Mouse (Mus musculus): ENCODE measurements around the gene Hoxa3. TPM values are rescaled to one million over a fixed set of nuclear protein-coding genes. Genes with fewer than 3 reads are reported as not detected.

Hoxa3 gene
- polyA plus RNA-seq, 1 experiment from 2014 or later, result 13.3 TPM

DNA sequence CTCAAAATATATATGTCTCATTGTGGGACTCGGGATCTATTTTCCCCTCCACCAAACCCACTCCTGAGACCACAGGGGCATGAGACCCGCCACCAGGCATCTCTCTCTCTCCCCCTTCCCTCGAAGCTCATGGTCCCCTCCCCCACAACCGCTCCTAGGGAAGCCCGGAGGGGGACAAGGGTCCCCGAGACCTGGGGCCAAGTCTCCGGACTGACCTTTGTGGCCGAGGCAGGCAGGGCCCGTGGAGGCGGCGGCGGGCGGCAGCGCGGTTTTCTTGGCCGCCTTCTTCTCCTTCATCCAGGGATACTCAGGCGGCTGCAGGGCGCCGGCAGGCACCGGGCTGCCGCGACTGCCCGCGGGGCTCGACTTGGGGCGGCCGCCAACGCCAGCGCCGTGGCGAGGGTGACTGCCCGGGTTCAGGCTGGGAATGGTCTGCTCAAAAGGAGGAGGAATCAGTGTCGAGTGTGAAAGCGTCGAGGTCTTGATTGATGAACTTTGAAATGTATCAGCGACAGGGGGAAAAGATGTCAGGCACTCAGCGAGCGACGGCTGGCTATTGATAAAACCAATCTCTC lies 49.0 kb downstream of the Hoxa3 start:
- no peaks in the 10 kb centered on the region for H3K4me1 ChIP-seq (replicated peaks; ENCODE audit: control insufficient read depth, insufficient read depth, low read length)
- H3K9ac ChIP-seq (ENCODE audit: low read depth, low read length), result peak overlapping the region; percentile 98
- DNase-seq (ENCODE audit: low spot score) (peak; percentile 80), ATAC-seq (ENCODE audit: low FRiP score) (peak; percentile 43)
- peak overlapping the region; percentile 88 for H3K4me2 ChIP-seq (replicated peaks; ENCODE audit: low read depth, low read length)
- H3K9me3 ChIP-seq (ENCODE audit: control insufficient read depth, low read length), result no peaks in the 10 kb centered on the region
- no peaks in the 10 kb centered on the region for H3K36me3 ChIP-seq (ENCODE audit: control insufficient read depth, insufficient read depth, low read length)
- peaks cover 22% of the 10 kb centered on the region for H3K27me3 ChIP-seq (ENCODE audit: control insufficient read depth, insufficient read depth, low read length)
- peak overlapping the region; percentile 100 for H3K27ac ChIP-seq (ENCODE audit: low read depth, low read length)
- WGBS, result under 1% methylated on average over 36 of the region's 39 CpGs
- H3K4me3 ChIP-seq (ENCODE audit: low read depth, low read length), result peak overlapping the region; percentile 76

DNA sequence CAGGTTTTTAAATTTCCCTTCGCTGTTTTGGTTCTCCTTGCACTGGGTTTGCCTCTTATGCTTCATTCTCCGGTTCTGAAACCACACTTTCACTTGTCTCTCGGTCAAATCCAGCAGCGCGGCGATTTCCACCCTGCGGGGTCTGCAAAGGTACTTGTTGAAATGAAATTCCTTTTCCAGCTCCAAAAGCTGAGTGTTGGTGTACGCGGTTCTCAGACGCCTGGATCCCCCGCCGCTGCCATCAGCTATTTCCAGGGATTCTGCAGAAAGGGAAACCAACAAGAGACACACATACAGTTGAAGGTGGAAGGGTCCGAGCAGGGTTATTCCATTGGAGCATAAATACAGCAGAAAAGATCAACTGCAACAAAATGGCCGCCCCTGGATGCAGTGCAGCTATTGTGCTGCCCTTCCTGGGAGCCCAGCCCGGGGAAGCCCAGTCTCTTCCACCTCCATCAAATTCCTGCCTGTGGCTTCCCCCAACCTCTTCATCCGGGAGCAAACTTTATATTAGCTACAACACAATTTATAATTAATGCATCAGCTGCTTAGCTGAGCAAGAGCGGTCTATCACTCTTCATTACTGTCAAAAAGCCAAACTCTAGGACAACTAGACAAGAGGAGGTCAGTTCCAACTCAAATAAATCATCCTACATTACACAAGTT lies 49.6 kb downstream of the Hoxa3 start:
- peak; percentile 76 for DNase-seq (ENCODE audit: low spot score)
- peak overlapping the region; percentile 76 for H3K4me3 ChIP-seq (ENCODE audit: low read depth, low read length)
- peak overlapping the region; percentile 88 for H3K4me2 ChIP-seq (replicated peaks; ENCODE audit: low read depth, low read length)

GRCm38 (mm10) chr6:52162611-52163365 lies 50.3 kb downstream of the Hoxa3 start:
- Histone ChIP-seq H3K4me2 (replicated peaks; ENCODE audit: low read depth, low read length) (peak overlapping the region; percentile 88), H3K36me3 (ENCODE audit: control insufficient read depth, insufficient read depth, low read length) (no peaks in the 10 kb centered on the region), H3K27ac (ENCODE audit: low read depth, low read length) (peak overlapping the region; percentile 100), H3K27me3 (ENCODE audit: control insufficient read depth, insufficient read depth, low read length) (peaks cover 20% of the 10 kb centered on the region), H3K4me1 (replicated peaks; ENCODE audit: control insufficient read depth, insufficient read depth, low read length) (no peaks in the 10 kb centered on the region), H3K9me3 (ENCODE audit: control insufficient read depth, low read length) (no peaks in the 10 kb centered on the region), H3K9ac (ENCODE audit: low read depth, low read length) (peak overlapping the region; percentile 98), H3K4me3 (ENCODE audit: low read depth, low read length) (peak overlapping the region; percentile 76)
- WGBS, result 1% methylated on average over 14 of the region's 14 CpGs
- ATAC-seq (ENCODE audit: low FRiP score) (no peak), DNase-seq (ENCODE audit: low spot score) (peak; percentile 72)

More for the DNA sequence above, 49.6 kb downstream of the Hoxa3 start:
- Histone ChIP-seq H3K9ac (ENCODE audit: low read depth, low read length) (peak overlapping the region; percentile 98), H3K4me1 (replicated peaks; ENCODE audit: control insufficient read depth, insufficient read depth, low read length) (no peaks in the 10 kb centered on the region), H3K27ac (ENCODE audit: low read depth, low read length) (peak overlapping the region; percentile 100), H3K27me3 (ENCODE audit: control insufficient read depth, insufficient read depth, low read length) (peaks cover 19% of the 10 kb centered on the region), H3K36me3 (ENCODE audit: control insufficient read depth, insufficient read depth, low read length) (no peaks in the 10 kb centered on the region), H3K9me3 (ENCODE audit: control insufficient read depth, low read length) (no peaks in the 10 kb centered on the region)
- ATAC-seq (ENCODE audit: low FRiP score), result no peak
- 1% methylated on average over 17 of the region's 17 CpGs for WGBS

DNA sequence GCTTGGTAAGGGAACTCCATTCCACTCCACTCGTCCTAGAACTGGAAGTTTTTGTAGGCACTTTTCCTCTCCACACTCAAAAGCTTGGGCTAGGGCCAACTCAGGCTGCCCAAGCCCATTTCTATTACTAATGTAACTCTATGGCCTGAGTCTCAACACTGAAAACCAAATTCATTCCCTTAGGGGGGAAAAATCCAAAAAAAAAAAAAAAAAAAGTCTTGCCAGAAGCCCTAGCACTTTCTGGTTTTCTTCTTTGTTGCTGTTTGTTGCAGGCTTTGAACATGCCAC lies 51.1 kb downstream of the Hoxa3 start:
- 0% methylated on average over 1 of the region's 1 CpGs for WGBS
- ATAC-seq (ENCODE audit: low FRiP score), result no peak
- Histone ChIP-seq H3K9me3 (ENCODE audit: control insufficient read depth, low read length) (no peaks in the 10 kb centered on the region), H3K36me3 (ENCODE audit: control insufficient read depth, insufficient read depth, low read length) (no peaks in the 10 kb centered on the region), H3K9ac (ENCODE audit: low read depth, low read length) (peak overlapping the region; percentile 69), H3K4me3 (ENCODE audit: low read depth, low read length) (peak overlapping the region; percentile 76), H3K27ac (ENCODE audit: low read depth, low read length) (peak overlapping the region; percentile 24), H3K4me1 (replicated peaks; ENCODE audit: control insufficient read depth, insufficient read depth, low read length) (no peaks in the 10 kb centered on the region), H3K4me2 (replicated peaks; ENCODE audit: low read depth, low read length) (peak overlapping the region; percentile 95), H3K27me3 (ENCODE audit: control insufficient read depth, insufficient read depth, low read length) (peaks cover 27% of the 10 kb centered on the region)
- no peak for DNase-seq (ENCODE audit: low spot score)

GRCm38 (mm10) chr6:52161336-52162092 lies 51.6 kb downstream of the Hoxa3 start:
- WGBS, result under 1% methylated on average over 8 of the region's 8 CpGs
- ATAC-seq (ENCODE audit: low FRiP score) (no peak), DNase-seq (ENCODE audit: low spot score) (peak; percentile 45)
- H3K9me3 ChIP-seq (ENCODE audit: control insufficient read depth, low read length), result no peaks in the 10 kb centered on the region
- H3K4me2 ChIP-seq (replicated peaks; ENCODE audit: low read depth, low read length), result peak overlapping the region; percentile 95
- peak overlapping the region; percentile 76 for H3K4me3 ChIP-seq (ENCODE audit: low read depth, low read length)
- H3K9ac ChIP-seq (ENCODE audit: low read depth, low read length), result peak overlapping the region; percentile 84
- H3K27ac ChIP-seq (ENCODE audit: low read depth, low read length), result peak overlapping the region; percentile 94
- H3K27me3 ChIP-seq (ENCODE audit: control insufficient read depth, insufficient read depth, low read length), result peaks cover 32% of the 10 kb centered on the region
- H3K4me1 ChIP-seq (replicated peaks; ENCODE audit: control insufficient read depth, insufficient read depth, low read length), result no peaks in the 10 kb centered on the region
- H3K36me3 ChIP-seq (ENCODE audit: control insufficient read depth, insufficient read depth, low read length), result no peaks in the 10 kb centered on the region

GRCm38 (mm10) chr6:52160511-52161335 lies 52.4 kb downstream of the Hoxa3 start:
- H3K36me3 ChIP-seq (ENCODE audit: control insufficient read depth, insufficient read depth, low read length), result no peaks in the 10 kb centered on the region
- peaks cover 40% of the 10 kb centered on the region for H3K27me3 ChIP-seq (ENCODE audit: control insufficient read depth, insufficient read depth, low read length)
- H3K4me3 ChIP-seq (ENCODE audit: low read depth, low read length), result peak overlapping the region; percentile 76
- H3K4me2 ChIP-seq (replicated peaks; ENCODE audit: low read depth, low read length), result peak overlapping the region; percentile 95
- no peaks in the 10 kb centered on the region for H3K9me3 ChIP-seq (ENCODE audit: control insufficient read depth, low read length)
- H3K9ac ChIP-seq (ENCODE audit: low read depth, low read length), result peak overlapping the region; percentile 84
- ATAC-seq (ENCODE audit: low FRiP score) (no peak), DNase-seq (ENCODE audit: low spot score) (peak; percentile 71)
- WGBS, result under 1% methylated on average over 30 of the region's 30 CpGs
- H3K27ac ChIP-seq (ENCODE audit: low read depth, low read length), result peak overlapping the region; percentile 94
- H3K4me1 ChIP-seq (replicated peaks; ENCODE audit: control insufficient read depth, insufficient read depth, low read length), result no peaks in the 10 kb centered on the region

- Histone ChIP-seq H3K27me3 (ENCODE audit: control insufficient read depth, insufficient read depth, low read length) (peaks cover 45% of the 10 kb centered on the region), H3K4me1 (replicated peaks; ENCODE audit: control insufficient read depth, insufficient read depth, low read length) (no peaks in the 10 kb centered on the region), H3K27ac (ENCODE audit: low read depth, low read length) (peak overlapping the region; percentile 94), H3K4me3 (ENCODE audit: low read depth, low read length) (peak overlapping the region; percentile 76), H3K4me2 (replicated peaks; ENCODE audit: low read depth, low read length) (peak overlapping the region; percentile 95), H3K9ac (ENCODE audit: low read depth, low read length) (peak overlapping the region; percentile 84), H3K36me3 (ENCODE audit: control insufficient read depth, insufficient read depth, low read length) (no peaks in the 10 kb centered on the region), H3K9me3 (ENCODE audit: control insufficient read depth, low read length) (no peaks in the 10 kb centered on the region)
- DNase-seq (ENCODE audit: low spot score) (peak; percentile 49), ATAC-seq (ENCODE audit: low FRiP score) (no peak)
- WGBS, result 0% methylated on average over 6 of the region's 9 CpGs
Measured at GRCm38 (mm10) chr6:52159979-52160378, 53.2 kb downstream of the Hoxa3 start.
